In the genomic region with DNA sequence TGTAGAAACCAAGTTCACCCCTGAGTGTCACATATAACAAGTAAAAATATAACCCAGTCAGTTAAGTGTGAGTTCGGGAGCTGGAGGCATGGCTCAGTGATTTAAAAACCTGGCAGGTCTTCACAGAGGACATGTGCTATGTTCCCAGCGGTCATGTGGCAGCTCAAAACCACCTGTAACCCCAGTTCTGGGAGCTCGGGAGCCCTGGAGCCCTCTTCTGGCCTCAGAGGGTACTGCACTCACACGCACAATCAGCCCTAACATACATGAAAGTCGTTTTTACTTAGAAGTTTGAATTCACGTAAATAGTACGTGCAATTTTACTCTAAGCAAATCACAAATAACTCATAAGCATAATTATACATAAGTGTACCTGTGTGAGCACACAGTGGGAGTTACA, we compare ENCODE assay signal across 17 mouse cellular contexts.
DNase-seq lines count a peak whose midpoint lies in the region; ATAC-seq and TF ChIP-seq lines count a peak whose summit lies in the region.
"Had no signal": no experiment of that assay in that cellular context is flagged by ENCODE, and none has a peak within 500 bp of the region (broad histone marks: within the 10 kb centered on the region; RNA-seq: fewer than 3 reads in every experiment).

No protein-coding gene starts in this region.

- no peaks in the 10 kb centered on the region for H3K27me3 ChIP-seq in hindbrain, postnatal 0 days (ENCODE audit: insufficient read depth, low read length)
- no peaks in the 10 kb centered on the region for H3K27me3 ChIP-seq in hindbrain, embryonic 16.5 days (replicated peaks; ENCODE audit: control insufficient read depth, insufficient read depth, low read length)
- H3K27me3 ChIP-seq in testis, adult 2 months (ENCODE audit: control insufficient read depth, insufficient read depth, low read length): no peaks in the 10 kb centered on the region
- no peaks in the 10 kb centered on the region for H3K27me3 ChIP-seq in stomach, postnatal 0 days (ENCODE audit: control insufficient read depth, insufficient read depth, low read length)
- H3K27me3 ChIP-seq: liver, embryonic 13.5 days; neural tube, embryonic 12.5 days; stomach, embryonic 15.5 days had no signal

- TF ChIP-seq POLR2A in testis, adult 2 months (IDR thresholded peaks at IDR 0.05; ENCODE audit: control insufficient read depth, low read depth, low read length): no peak

- no peak overlapping the region for H3K9ac ChIP-seq in hindbrain, postnatal 0 days (replicated peaks; ENCODE audit: low read length)
- H3K9ac ChIP-seq in hindbrain, embryonic 16.5 days (ENCODE audit: low read depth, low read length): no peak overlapping the region
- no peak overlapping the region for H3K9ac ChIP-seq in stomach, postnatal 0 days (ENCODE audit: low read length)
- H3K9ac ChIP-seq: liver, embryonic 13.5 days; neural tube, embryonic 12.5 days; stomach, embryonic 15.5 days had no signal

- ATAC-seq in hindbrain, postnatal 0 days: no peak
- ATAC-seq in hindbrain, embryonic 16.5 days: no peak
- ATAC-seq in stomach, postnatal 0 days (ENCODE audit: low FRiP score, low TSS enrichment): no peak
- ATAC-seq in activated CD4-positive, CD25-positive, alpha-beta regulatory T cell, adult 4 months: no peak
- ATAC-seq: forebrain, embryonic 16.5 days had no signal

- no peak overlapping the region for H3K4me2 ChIP-seq in hindbrain, postnatal 0 days (ENCODE audit: low read depth, low read length)
- H3K4me2 ChIP-seq in hindbrain, embryonic 16.5 days (ENCODE audit: low read length): no peak overlapping the region
- H3K4me2 ChIP-seq in stomach, postnatal 0 days (replicated peaks; ENCODE audit: low read depth): no peak overlapping the region
- H3K4me2 ChIP-seq: liver, embryonic 13.5 days; midbrain, embryonic 11.5 days; neural tube, embryonic 12.5 days; stomach, embryonic 15.5 days had no signal

- no peaks in the 10 kb centered on the region for H3K36me3 ChIP-seq in hindbrain, postnatal 0 days (ENCODE audit: insufficient read depth, low read length)
- no peaks in the 10 kb centered on the region for H3K36me3 ChIP-seq in hindbrain, embryonic 16.5 days (ENCODE audit: control insufficient read depth, insufficient read depth, low read length)
- no peaks in the 10 kb centered on the region for H3K36me3 ChIP-seq in testis, adult 2 months (ENCODE audit: control insufficient read depth, insufficient read depth, low read length)
- no peaks in the 10 kb centered on the region for H3K36me3 ChIP-seq in stomach, postnatal 0 days (ENCODE audit: control insufficient read depth, insufficient read depth, low read length)
- H3K36me3 ChIP-seq: G1E; liver, embryonic 13.5 days; neural tube, embryonic 12.5 days; stomach, embryonic 15.5 days had no signal

- TF ChIP-seq EP300 in stomach, postnatal 0 days (optimal IDR thresholded peaks at IDR 0.05): no peak

- WGBS in hindbrain, postnatal 0 days: 93% methylated on average over 7 of the region's 7 CpGs
- WGBS in hindbrain, embryonic 16.5 days: 95% methylated on average over 7 of the region's 7 CpGs
- 90% methylated on average over 7 of the region's 7 CpGs for WGBS in stomach, postnatal 0 days

- DNase-seq in hindbrain, postnatal 0 days (ENCODE audit: low spot score): no peak
- no peak for DNase-seq in testis, postnatal 10 days (ENCODE audit: low spot score)
- DNase-seq in WW6 (ENCODE audit: low read depth, low spot score): peak; percentile 11
- no peak for DNase-seq in stomach, postnatal 0 days (ENCODE audit: low spot score)
- no peak for DNase-seq in ovary, postnatal 10 days (ENCODE audit: low spot score)
- DNase-seq: adrenal gland, adult 8-10 months; heart, adult 11 months; kidney, postnatal 10 days; liver, embryonic 13.5 days had no signal

- no peak overlapping the region for H3K27ac ChIP-seq in hindbrain, postnatal 0 days
- H3K27ac ChIP-seq in hindbrain, embryonic 16.5 days (ENCODE audit: low read depth, low read length): no peak overlapping the region
- no peak overlapping the region for H3K27ac ChIP-seq in testis, adult 2 months (ENCODE audit: control insufficient read depth, insufficient read depth, low read depth, low read length)
- H3K27ac ChIP-seq in stomach, postnatal 0 days (replicated peaks): no peak overlapping the region
- H3K27ac ChIP-seq: liver, embryonic 13.5 days; neural tube, embryonic 12.5 days; stomach, embryonic 15.5 days had no signal

- no peaks in the 10 kb centered on the region for H3K4me1 ChIP-seq in hindbrain, postnatal 0 days (ENCODE audit: insufficient read depth, low read length)
- no peaks in the 10 kb centered on the region for H3K4me1 ChIP-seq in hindbrain, embryonic 16.5 days (ENCODE audit: control insufficient read depth, insufficient read depth, low read depth, low read length)
- H3K4me1 ChIP-seq in testis, adult 2 months (ENCODE audit: control insufficient read depth, insufficient read depth, low read length): no peaks in the 10 kb centered on the region
- H3K4me1 ChIP-seq in stomach, postnatal 0 days (replicated peaks; ENCODE audit: control insufficient read depth, insufficient read depth): no peaks in the 10 kb centered on the region
- H3K4me1 ChIP-seq: liver, embryonic 13.5 days; neural tube, embryonic 12.5 days; stomach, embryonic 15.5 days had no signal

- TF ChIP-seq CTCF in hindbrain, postnatal 0 days (IDR thresholded peaks at IDR 0.05; ENCODE audit: low read depth): peak; percentile 40; the same call in 1 of the 2 replicates
- peak; percentile 63 for TF ChIP-seq CTCF in testis, adult 2 months (IDR thresholded peaks at IDR 0.05; ENCODE audit: control insufficient read depth, insufficient read depth, insufficient replicate concordance, low read depth, low read length)
- peak; percentile 48 for TF ChIP-seq CTCF in stomach, postnatal 0 days (IDR thresholded peaks at IDR 0.05; ENCODE audit: low read depth)

- H3K9me3 ChIP-seq in hindbrain, postnatal 0 days (ENCODE audit: low read length): no peaks in the 10 kb centered on the region
- no peaks in the 10 kb centered on the region for H3K9me3 ChIP-seq in hindbrain, embryonic 16.5 days (ENCODE audit: control insufficient read depth, low read length)
- H3K9me3 ChIP-seq in stomach, postnatal 0 days (ENCODE audit: control insufficient read depth, low read length): no peaks in the 10 kb centered on the region
- H3K9me3 ChIP-seq: liver, embryonic 13.5 days; neural tube, embryonic 12.5 days; stomach, embryonic 15.5 days had no signal

- no peak overlapping the region for H3K4me3 ChIP-seq in hindbrain, postnatal 0 days (ENCODE audit: low read length)
- H3K4me3 ChIP-seq in hindbrain, embryonic 16.5 days (ENCODE audit: low read length): no peak overlapping the region
- H3K4me3 ChIP-seq in testis, adult 2 months (ENCODE audit: control insufficient read depth, low read depth, low read length): no peak overlapping the region
- no peak overlapping the region for H3K4me3 ChIP-seq in stomach, postnatal 0 days (ENCODE audit: low read depth, low read length)
- H3K4me3 ChIP-seq: liver, embryonic 13.5 days; neural tube, embryonic 12.5 days; stomach, embryonic 15.5 days had no signal
